Comparison of ENCODE assay signal across 8 mouse cellular contexts in genomic region chr1:190174671-190175661, GRCm38 (mm10). TPM values are rescaled to one million over a fixed set of nuclear protein-coding genes. Genes with fewer than 3 reads are reported as not detected.
DNase-seq lines count a peak whose midpoint lies in the region; ATAC-seq and TF ChIP-seq lines count a peak whose summit lies in the region.

No protein-coding gene starts in this region.

- H3K9me3 ChIP-seq in E14TG2a.4 (ENCODE audit: low read length) (0 out of 2 replicates have a peak, but pooled peaks cover 6% of the 10 kb centered on the region), G1E (replicated peaks) (peaks cover 74% of the 10 kb centered on the region)
- H3K9me3 ChIP-seq in hindbrain, embryonic 10.5 days = no peaks in the 10 kb centered on the region
- no peaks in the 10 kb centered on the region for H3K9me3 ChIP-seq in liver, embryonic 14.5 days (ENCODE audit: control insufficient read depth, low read length)

- TF ChIP-seq EP300 in liver, embryonic 14.5 days (IDR thresholded peaks at IDR 0.05; ENCODE audit: low read depth) = no peak

- H3K4me1 ChIP-seq in E14TG2a.4 (replicated peaks; ENCODE audit: low read depth, low read length) (peaks cover 29% of the 10 kb centered on the region), G1E (ENCODE audit: insufficient read depth, low read depth, low read length) (no peaks in the 10 kb centered on the region)
- H3K4me1 ChIP-seq in hindbrain, embryonic 10.5 days (replicated peaks) = peaks cover 49% of the 10 kb centered on the region
- 0 out of 4 replicates have a peak, but pooled peaks cover 0 to 3% of the 10 kb centered on the region in 2 experiments for H3K4me1 ChIP-seq in liver, embryonic 14.5 days (replicated peaks; ENCODE audit: control insufficient read depth in 2 of 2, insufficient read depth in 2 of 2, low read length in 1 of 2)

- H3K9ac ChIP-seq in liver, embryonic 14.5 days (replicated peaks) = no peak overlapping the region; the same call in 1 of the 2 replicates

- H3K27ac ChIP-seq in hindbrain, embryonic 10.5 days = peak overlapping the region; percentile 86
- no peak overlapping the region for H3K27ac ChIP-seq in liver, embryonic 14.5 days

- intact Hi-C loops in left cerebral cortex, postnatal 10 days (cut with DNase I) = no loop called here

- ATAC-seq in G1E (ENCODE audit: extremely low read depth, insufficient number of reproducible peaks, low FRiP score, poor library complexity, severe bottlenecking) = no peak
- peak; percentile 46 for ATAC-seq in liver, embryonic 14.5 days (ENCODE audit: insufficient read depth)
- no peak for ATAC-seq in megakaryocyte-erythroid progenitor cell, adult 5-6 weeks (replicated peaks; ENCODE audit: low FRiP score, low TSS enrichment, poor library complexity, severe bottlenecking)

- under 1% methylated on average over 65 of the region's 65 CpGs for WGBS in hindbrain, embryonic 10.5 days
- WGBS in liver, embryonic 14.5 days (ENCODE audit: insufficient replicate concordance) = 1% methylated on average over 65 of the region's 65 CpGs

- no peak for DNase-seq in G1E (ENCODE audit: low spot score)
- DNase-seq in embryo, embryonic 9.5 days (ENCODE audit: extremely low spot score) = peak; percentile 57
- peak; percentile 66 for DNase-seq in hindbrain, embryonic 10.5 days (ENCODE audit: low spot score)
- DNase-seq in liver, embryonic 14.5 days (ENCODE audit: low read depth in 3 of 3, low spot score in 3 of 3) = no peak
- no peak for DNase-seq in left cerebral cortex, postnatal 10 days (ENCODE audit: extremely low spot score in 1 of 2, low spot score in 2 of 2)
- DNase-seq in urinary bladder, postnatal 4 days (ENCODE audit: low spot score in 2 of 2) = no peak

- H3K4me3 ChIP-seq in E14TG2a.4 (replicated peaks; ENCODE audit: low read length) = peak overlapping the region; percentile 66
- peak overlapping the region; percentile 27; the same call in 1 of the 2 replicates for H3K4me3 ChIP-seq in G1E (ENCODE audit: low read depth, low read length)
- H3K4me3 ChIP-seq in hindbrain, embryonic 10.5 days = peak overlapping the region; percentile 57
- peak overlapping the region; percentile 5 to 31; a peak in 2 of 4 replicates for H3K4me3 ChIP-seq in liver, embryonic 14.5 days (ENCODE audit: insufficient read depth in 1 of 2, low read depth in 2 of 2, low read length in 2 of 2)

- no peak for TF ChIP-seq CTCF in E14TG2a.4 (conservative IDR thresholded peaks at IDR 0.05; ENCODE audit: low read length)
- TF ChIP-seq CTCF in G1E (IDR thresholded peaks at IDR 0.05; ENCODE audit: low read depth, low read length) = no peak
- no peak for TF ChIP-seq CTCF in liver, embryonic 14.5 days (IDR thresholded peaks at IDR 0.05; ENCODE audit: low read depth)

- H3K36me3 ChIP-seq in E14TG2a.4 (ENCODE audit: insufficient read depth, low read length) (no peaks in the 10 kb centered on the region), G1E (replicated peaks) (no peaks in the 10 kb centered on the region)
- no peaks in the 10 kb centered on the region for H3K36me3 ChIP-seq in hindbrain, embryonic 10.5 days
- no peaks in the 10 kb centered on the region for H3K36me3 ChIP-seq in liver, embryonic 14.5 days (replicated peaks; ENCODE audit: control insufficient read depth, insufficient read depth, low read depth)

- peak overlapping the region; percentile 49 for H3K4me2 ChIP-seq in liver, embryonic 14.5 days (ENCODE audit: low read depth)

- peaks cover 91% of the 10 kb centered on the region for H3K27me3 ChIP-seq in E14TG2a.4 (ENCODE audit: insufficient read depth, low read length)
- no peaks in the 10 kb centered on the region for H3K27me3 ChIP-seq in G1E (ENCODE audit: insufficient read depth, low read length)
- H3K27me3 ChIP-seq in hindbrain, embryonic 10.5 days (ENCODE audit: insufficient read depth, poor library complexity, severe bottlenecking) = peaks cover 74% of the 10 kb centered on the region
- peaks cover 61% of the 10 kb centered on the region for H3K27me3 ChIP-seq in liver, embryonic 14.5 days (ENCODE audit: control insufficient read depth, insufficient read depth, low read length)

RNA-seq across cellular contexts. Expression of gene Prox1, which starts 4.5 kb away (rescaled TPM):
- total RNA-seq in G1E (2014; fragmentation: Nextera tagmentation) (not detected in 2 replicates), G1E (2017) (0.05 and 0.12 TPM in 2 replicates)
- polyA plus RNA-seq in G1E (2012) = not detected in 2 replicates
- 7.5 and 9.4 TPM in 2 replicates for polyA plus RNA-seq in hindbrain, embryonic 10.5 days (2016; fragmentation: Nextera tagmentation; extraction: Ambion mirVana)
- 3.1 and 3.7 TPM in 2 replicates for polyA plus RNA-seq in liver, embryonic 14.5 days (2012; rRNA removed)
- 4.5 and 5.9 TPM in 2 replicates for polyA plus RNA-seq in liver, embryonic 14.5 days (2014; fragmentation: Nextera tagmentation; extraction: Ambion mirVana)
- total RNA-seq in megakaryocyte-erythroid progenitor cell, adult 5-6 weeks (2014; fragmentation: Nextera tagmentation) = not detected in 2 replicates
- total RNA-seq in megakaryocyte-erythroid progenitor cell, adult 5-6 weeks (2017) = 0.30 TPM in 1 of 2 replicates, not detected in the other
- 1 to 10 TPM; 7.9 to 8.3 TPM for total RNA-seq in left cerebral cortex, postnatal 10 days (2021)

Comparison
In these comparisons a context has a peak if more than half of its experiments do, and no peak if none do; other contexts are left out.
1. DNase-seq: peak in embryo, embryonic 9.5 days (single experiment) and hindbrain, embryonic 10.5 days (single experiment); none in G1E (single experiment), liver, embryonic 14.5 days (0 of 3), left cerebral cortex, postnatal 10 days (0 of 2) and urinary bladder, postnatal 4 days (0 of 2).
2. RNA of gene Prox1, which starts 4.5 kb away (total RNA-seq): 7.9 to 8.3 TPM in left cerebral cortex, postnatal 10 days; 0.05 to 0.12 TPM in G1E and 0.30 TPM in megakaryocyte-erythroid progenitor cell, adult 5-6 weeks; every median in the first group is over 4 times any median in the second.
3. Peak in every context shown above with its lines, with median percentiles within 50 percentile points of each other: H3K4me3 ChIP-seq.